Mouse (Mus musculus) neural tube, embryonic 10.5 days (tissue): ENCODE data around the gene Pgs1.

Experiments used
- DNase-seq: peaks from one replicate; pipeline ENCODE4 v3.0.0-alpha.2; 2017; ENCODE audit warnings: low spot score; ENCODE audit errors: extremely low spot score

Gene Pgs1

GRCm38 (mm10) chr11:118042791-118043190 lies 56.7 kb downstream of the Pgs1 start:
- no peak for DNase-seq

GRCm38 (mm10) chr11:118043293-118043907 lies 57.3 kb downstream of the Pgs1 start:
- DNase-seq, result no peak

- DNase-seq, result no peak
Measured at GRCm38 (mm10) chr11:118049641-118050040, 63.5 kb downstream of the Pgs1 start.

- no peak for DNase-seq
Measured at GRCm38 (mm10) chr11:118050174-118050573, 64.1 kb downstream of the Pgs1 start.

GRCm38 (mm10) chr11:118058367-118058766 lies 72.3 kb downstream of the Pgs1 start:
- DNase-seq, result no peak

GRCm38 (mm10) chr11:118058872-118059271 lies 72.8 kb downstream of the Pgs1 start:
- DNase-seq, result no peak

- DNase-seq, result no peak
Measured at GRCm38 (mm10) chr11:118060038-118060437, 73.9 kb downstream of the Pgs1 start.

GRCm38 (mm10) chr11:118067588-118067987 lies 81.5 kb downstream of the Pgs1 start:
- no peak for DNase-seq

GRCm38 (mm10) chr11:118068812-118069332 lies 82.8 kb downstream of the Pgs1 start:
- DNase-seq, result no peak

GRCm38 (mm10) chr11:118071227-118071912 lies 85.3 kb downstream of the Pgs1 start:
- DNase-seq, result no peak
